Mouse (Mus musculus): ENCODE data around the gene Mfsd4b1. TPM values are rescaled to one million over a fixed set of nuclear protein-coding genes. Genes with fewer than 3 reads are reported as not detected.
"Not testable (repeated sequence)": the region's sequence is repeated elsewhere in the genome, so short reads cannot be mapped to it uniquely, and the experiment has no call there.

The Mfsd4b1 gene
- polyA plus RNA-seq, 1 experiment: 0.96 TPM

GRCm38 (mm10) chr10:40019492-40019891, 5.6 kb downstream of the Mfsd4b1 start:
- 47% methylated on average over 3 of the region's 3 CpGs for WGBS
- peaks cover under 1% of the 10 kb centered on the region; the same call in 1 of the 2 replicates for H3K4me1 ChIP-seq (ENCODE audit: control insufficient read depth, insufficient read depth, low read length)
- no peak for DNase-seq
- no peak overlapping the region for H3K4me3 ChIP-seq (replicated peaks; ENCODE audit: extremely low read depth, low read depth, low read length)
- TF ChIP-seq CTCF (IDR thresholded peaks at IDR 0.05; ENCODE audit: insufficient read depth, low read length): no peak
- no peak for TF ChIP-seq POLR2A (IDR thresholded peaks at IDR 0.05; ENCODE audit: borderline replicate concordance, extremely low read depth, low read depth, low read length)

GRCm38 (mm10) chr10:40018261-40018860, 6.7 kb downstream of the Mfsd4b1 start:
- Histone ChIP-seq H3K4me1 (ENCODE audit: control insufficient read depth, insufficient read depth, low read length) (no peaks in the 10 kb centered on the region), H3K4me3 (replicated peaks; ENCODE audit: extremely low read depth, low read depth, low read length) (no peak overlapping the region)
- WGBS: 71% methylated on average over 5 of the region's 5 CpGs
- no peak for DNase-seq
- TF ChIP-seq POLR2A (IDR thresholded peaks at IDR 0.05; ENCODE audit: borderline replicate concordance, extremely low read depth, low read depth, low read length) (no peak), CTCF (IDR thresholded peaks at IDR 0.05; ENCODE audit: insufficient read depth, low read length) (no peak)

DNA sequence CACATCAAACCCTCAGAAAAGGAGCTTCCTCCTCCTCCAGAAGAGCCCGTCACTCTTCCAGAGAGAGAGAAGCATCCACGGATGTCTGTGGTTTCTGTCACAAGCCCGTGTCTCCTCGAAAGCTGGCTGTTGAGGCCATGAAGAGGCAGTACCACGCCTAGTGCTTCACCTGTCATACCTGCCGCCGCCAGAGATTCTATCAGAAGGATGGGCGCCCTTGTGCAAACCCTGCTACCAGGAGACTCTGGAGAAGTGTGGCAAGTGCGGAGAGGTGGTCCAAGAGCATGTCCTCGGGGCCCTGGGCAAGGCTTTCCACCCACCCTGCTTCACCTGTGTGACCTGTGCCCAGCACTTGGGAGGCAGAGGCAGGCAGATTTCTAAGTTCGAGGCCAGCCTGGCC, 15.5 kb downstream of the Mfsd4b1 start:
- Histone ChIP-seq H3K4me3 (replicated peaks; ENCODE audit: extremely low read depth, low read depth, low read length) (no peak overlapping the region), H3K4me1 (ENCODE audit: control insufficient read depth, insufficient read depth, low read length) (no peaks in the 10 kb centered on the region)
- DNase-seq: no peak
- 79% methylated on average over 11 of the region's 11 CpGs for WGBS
- TF ChIP-seq POLR2A (IDR thresholded peaks at IDR 0.05; ENCODE audit: borderline replicate concordance, extremely low read depth, low read depth, low read length) (no peak), CTCF (IDR thresholded peaks at IDR 0.05; ENCODE audit: insufficient read depth, low read length) (no peak)

GRCm38 (mm10) chr10:40008847-40009246, 16.2 kb downstream of the Mfsd4b1 start:
- WGBS: 70% methylated on average over 4 of the region's 4 CpGs
- not testable (repeated sequence) for DNase-seq; H3K4me1 ChIP-seq (ENCODE audit: control insufficient read depth, insufficient read depth, low read length); H3K4me3 ChIP-seq (replicated peaks; ENCODE audit: extremely low read depth, low read depth, low read length)

DNA sequence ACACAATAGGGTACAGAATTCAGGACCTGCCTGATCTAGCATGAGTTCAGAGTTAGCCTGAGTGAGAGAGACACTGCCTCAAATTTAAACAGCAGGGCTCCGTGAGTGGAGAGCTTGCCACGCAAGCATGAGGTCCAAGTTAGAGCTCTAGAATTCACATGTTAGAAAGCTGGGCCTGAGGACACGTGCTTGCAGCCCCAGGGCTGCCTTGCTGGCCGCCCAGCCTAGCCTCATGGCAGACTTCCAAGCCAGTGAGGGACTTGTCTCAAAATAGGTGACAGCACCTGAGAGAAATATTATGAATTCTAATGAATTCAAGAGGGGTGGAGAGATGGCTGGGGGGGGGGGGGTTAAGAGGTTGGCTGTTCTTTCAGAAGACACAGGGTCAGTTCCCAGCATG, 17.1 kb downstream of the Mfsd4b1 start:
- Histone ChIP-seq H3K4me3 (replicated peaks; ENCODE audit: extremely low read depth, low read depth, low read length) (no peak overlapping the region), H3K4me1 (ENCODE audit: control insufficient read depth, insufficient read depth, low read length) (no peaks in the 10 kb centered on the region)
- no peak for DNase-seq
- TF ChIP-seq POLR2A (IDR thresholded peaks at IDR 0.05; ENCODE audit: borderline replicate concordance, extremely low read depth, low read depth, low read length) (no peak), CTCF (IDR thresholded peaks at IDR 0.05; ENCODE audit: insufficient read depth, low read length) (no peak)
- 86% methylated on average over 4 of the region's 4 CpGs for WGBS

GRCm38 (mm10) chr10:40006963-40007362, 18.1 kb downstream of the Mfsd4b1 start:
- 68% methylated on average over 10 of the region's 10 CpGs for WGBS
- no peak for TF ChIP-seq CTCF (IDR thresholded peaks at IDR 0.05; ENCODE audit: insufficient read depth, low read length)
- no peak for TF ChIP-seq POLR2A (IDR thresholded peaks at IDR 0.05; ENCODE audit: borderline replicate concordance, extremely low read depth, low read depth, low read length)
- no peak for DNase-seq
- no peak overlapping the region for H3K4me3 ChIP-seq (replicated peaks; ENCODE audit: extremely low read depth, low read depth, low read length)
- no peaks in the 10 kb centered on the region for H3K4me1 ChIP-seq (ENCODE audit: control insufficient read depth, insufficient read depth, low read length)

GRCm38 (mm10) chr10:40000746-40001145, 24.3 kb downstream of the Mfsd4b1 start:
- no peak overlapping the region for H3K4me3 ChIP-seq (replicated peaks; ENCODE audit: extremely low read depth, low read depth, low read length)
- 88% methylated on average over 2 of the region's 2 CpGs for WGBS
- TF ChIP-seq POLR2A (IDR thresholded peaks at IDR 0.05; ENCODE audit: borderline replicate concordance, extremely low read depth, low read depth, low read length) (no peak), CTCF (IDR thresholded peaks at IDR 0.05; ENCODE audit: insufficient read depth, low read length) (no peak)
- DNase-seq: no peak
- H3K4me1 ChIP-seq (ENCODE audit: control insufficient read depth, insufficient read depth, low read length): no peaks in the 10 kb centered on the region

GRCm38 (mm10) chr10:39991155-39991554, 33.9 kb downstream of the Mfsd4b1 start:
- DNase-seq: no peak
- H3K4me3 ChIP-seq (replicated peaks; ENCODE audit: extremely low read depth, low read depth, low read length): no peak overlapping the region
- H3K4me1 ChIP-seq (ENCODE audit: control insufficient read depth, insufficient read depth, low read length): no peaks in the 10 kb centered on the region
- WGBS: 44% methylated on average over 4 of the region's 4 CpGs
- TF ChIP-seq POLR2A (IDR thresholded peaks at IDR 0.05; ENCODE audit: borderline replicate concordance, extremely low read depth, low read depth, low read length) (no peak), CTCF (IDR thresholded peaks at IDR 0.05; ENCODE audit: insufficient read depth, low read length) (no peak)

GRCm38 (mm10) chr10:39986466-39986865, 38.6 kb downstream of the Mfsd4b1 start, which contains the start of gene Mfsd4b5:
Gene Mfsd4b5, minus strand, starts transcription at chr10:39986646.
- H3K4me3 ChIP-seq (replicated peaks; ENCODE audit: extremely low read depth, low read depth, low read length): no peak within 1 kb of the TSS
- TF ChIP-seq CTCF (IDR thresholded peaks at IDR 0.05; ENCODE audit: insufficient read depth, low read length): no peak
- no peak for TF ChIP-seq POLR2A (IDR thresholded peaks at IDR 0.05; ENCODE audit: borderline replicate concordance, extremely low read depth, low read depth, low read length)
- WGBS: 88% methylated on average over 12 of the region's 12 CpGs
- no peak for DNase-seq
- no peaks in the 10 kb centered on the region for H3K4me1 ChIP-seq (ENCODE audit: control insufficient read depth, insufficient read depth, low read length)

DNA sequence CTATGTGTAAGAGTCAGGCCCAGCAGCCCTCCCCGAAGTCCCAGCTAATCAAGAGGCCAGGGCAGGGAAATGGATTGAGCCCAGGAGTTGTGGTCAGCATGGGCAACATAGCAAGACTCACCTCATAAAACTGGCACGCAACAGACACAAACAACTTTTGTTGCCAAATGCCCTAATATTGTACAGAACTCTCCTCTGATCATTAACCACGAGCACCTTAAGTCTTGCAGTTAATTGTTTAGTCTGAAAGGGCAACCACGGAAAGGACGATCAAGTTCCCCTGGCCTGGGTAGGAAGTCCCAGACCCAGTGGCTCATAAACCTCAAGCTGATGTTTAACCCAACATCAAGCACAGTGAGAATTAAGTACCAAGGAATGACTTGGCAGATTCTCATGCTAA, 42.5 kb downstream of the Mfsd4b1 start:
- 52% methylated on average over 5 of the region's 5 CpGs for WGBS
- Histone ChIP-seq H3K4me3 (replicated peaks; ENCODE audit: extremely low read depth, low read depth, low read length) (no peak overlapping the region), H3K4me1 (ENCODE audit: control insufficient read depth, insufficient read depth, low read length) (no peaks in the 10 kb centered on the region)
- no peak for DNase-seq
- no peak for TF ChIP-seq POLR2A (IDR thresholded peaks at IDR 0.05; ENCODE audit: borderline replicate concordance, extremely low read depth, low read depth, low read length)
- TF ChIP-seq CTCF (IDR thresholded peaks at IDR 0.05; ENCODE audit: insufficient read depth, low read length): no peak
